Mouse (Mus musculus): ENCODE measurements around the gene Nln. TPM values are rescaled to one million over a fixed set of nuclear protein-coding genes. Genes with fewer than 3 reads are reported as not detected.

Gene Nln
- polyA plus RNA-seq, 1 experiment from 2014 or later, result 22.1 TPM

GRCm38 (mm10) chr13:103986660-103987059, 122.8 kb downstream of the Nln start:
- H3K4me3 ChIP-seq (ENCODE audit: low read length), result no peak overlapping the region
- H3K9ac ChIP-seq (ENCODE audit: low read length), result no peak overlapping the region
- peak overlapping the region; percentile 23 for H3K27ac ChIP-seq (ENCODE audit: low read length)
- no peaks in the 10 kb centered on the region for H3K27me3 ChIP-seq (ENCODE audit: control insufficient read depth, insufficient read depth, low read depth, low read length)
- peak; percentile 84 for ATAC-seq (ENCODE audit: low read depth)
- H3K9me3 ChIP-seq (ENCODE audit: control insufficient read depth, low read length), result peaks cover 10% of the 10 kb centered on the region; the same call in 1 of the 2 replicates
- WGBS, result 41% methylated on average over 4 of the region's 4 CpGs
- H3K4me2 ChIP-seq (ENCODE audit: low read depth, low read length), result no peak overlapping the region
- peaks cover 11% of the 10 kb centered on the region for H3K4me1 ChIP-seq (replicated peaks; ENCODE audit: control insufficient read depth, insufficient read depth, low read length)
- no peaks in the 10 kb centered on the region for H3K36me3 ChIP-seq (ENCODE audit: control insufficient read depth, insufficient read depth, low read length)

GRCm38 (mm10) chr13:103985510-103986278, 123.7 kb downstream of the Nln start:
- ATAC-seq (ENCODE audit: low read depth), result peak; percentile 91
- H3K4me1 ChIP-seq (replicated peaks; ENCODE audit: control insufficient read depth, insufficient read depth, low read length), result peaks cover 11% of the 10 kb centered on the region
- H3K9ac ChIP-seq (ENCODE audit: low read length), result peak overlapping the region; percentile 22; the same call in 1 of the 2 replicates
- WGBS, result 40% methylated on average over 20 of the region's 20 CpGs
- H3K4me2 ChIP-seq (ENCODE audit: low read depth, low read length), result peak overlapping the region; percentile 43
- no peaks in the 10 kb centered on the region for H3K27me3 ChIP-seq (ENCODE audit: control insufficient read depth, insufficient read depth, low read depth, low read length)
- no peak overlapping the region; the same call in 1 of the 2 replicates for H3K4me3 ChIP-seq (ENCODE audit: low read length)
- H3K9me3 ChIP-seq (ENCODE audit: control insufficient read depth, low read length), result peaks cover 10% of the 10 kb centered on the region; the same call in 1 of the 2 replicates
- peak overlapping the region; percentile 90 for H3K27ac ChIP-seq (ENCODE audit: low read length)
- H3K36me3 ChIP-seq (ENCODE audit: control insufficient read depth, insufficient read depth, low read length), result no peaks in the 10 kb centered on the region

GRCm38 (mm10) chr13:103982376-103982775, 127.0 kb downstream of the Nln start:
- WGBS, result 98% methylated on average over 3 of the region's 3 CpGs
- Histone ChIP-seq H3K4me2 (ENCODE audit: low read depth, low read length) (no peak overlapping the region), H3K27ac (ENCODE audit: low read length) (no peak overlapping the region), H3K27me3 (ENCODE audit: control insufficient read depth, insufficient read depth, low read depth, low read length) (no peaks in the 10 kb centered on the region), H3K4me3 (ENCODE audit: low read length) (no peak overlapping the region), H3K36me3 (ENCODE audit: control insufficient read depth, insufficient read depth, low read length) (no peaks in the 10 kb centered on the region), H3K9ac (ENCODE audit: low read length) (no peak overlapping the region), H3K9me3 (ENCODE audit: control insufficient read depth, low read length) (peaks cover 6% of the 10 kb centered on the region; the same call in 1 of the 2 replicates), H3K4me1 (replicated peaks; ENCODE audit: control insufficient read depth, insufficient read depth, low read length) (peaks cover 20% of the 10 kb centered on the region)
- no peak for ATAC-seq (ENCODE audit: low read depth)

- Histone ChIP-seq H3K27me3 (ENCODE audit: control insufficient read depth, insufficient read depth, low read depth, low read length) (no peaks in the 10 kb centered on the region), H3K9me3 (ENCODE audit: control insufficient read depth, low read length) (peaks cover 6% of the 10 kb centered on the region; the same call in 1 of the 2 replicates), H3K36me3 (ENCODE audit: control insufficient read depth, insufficient read depth, low read length) (no peaks in the 10 kb centered on the region), H3K27ac (ENCODE audit: low read length) (no peak overlapping the region), H3K4me3 (ENCODE audit: low read length) (no peak overlapping the region), H3K4me1 (replicated peaks; ENCODE audit: control insufficient read depth, insufficient read depth, low read length) (peaks cover 11% of the 10 kb centered on the region; the same call in 1 of the 2 replicates), H3K4me2 (ENCODE audit: low read depth, low read length) (no peak overlapping the region), H3K9ac (ENCODE audit: low read length) (no peak overlapping the region)
- WGBS, result 73% methylated on average over 5 of the region's 5 CpGs
- ATAC-seq (ENCODE audit: low read depth), result 0 out of 2 replicates have a peak, but pooled peaks have one; percentile 34
Observed at GRCm38 (mm10) chr13:103980414-103980813, 129.0 kb downstream of the Nln start.

GRCm38 (mm10) chr13:103978286-103978866, 131.0 kb downstream of the Nln start:
- WGBS, result 24% methylated on average over 5 of the region's 5 CpGs
- Histone ChIP-seq H3K36me3 (ENCODE audit: control insufficient read depth, insufficient read depth, low read length) (no peaks in the 10 kb centered on the region), H3K4me3 (ENCODE audit: low read length) (no peak overlapping the region), H3K4me2 (ENCODE audit: low read depth, low read length) (no peak overlapping the region), H3K9ac (ENCODE audit: low read length) (0 out of 2 replicates have a peak overlapping the region, but pooled peaks have one; percentile 14), H3K9me3 (ENCODE audit: control insufficient read depth, low read length) (peaks cover 4% of the 10 kb centered on the region; the same call in 1 of the 2 replicates), H3K4me1 (replicated peaks; ENCODE audit: control insufficient read depth, insufficient read depth, low read length) (peaks cover 15% of the 10 kb centered on the region; the same call in 1 of the 2 replicates), H3K27ac (ENCODE audit: low read length) (peak overlapping the region; percentile 68), H3K27me3 (ENCODE audit: control insufficient read depth, insufficient read depth, low read depth, low read length) (no peaks in the 10 kb centered on the region)
- ATAC-seq (ENCODE audit: low read depth), result peak; percentile 67

- Histone ChIP-seq H3K27ac (ENCODE audit: low read length) (peak overlapping the region; percentile 68), H3K4me1 (replicated peaks; ENCODE audit: control insufficient read depth, insufficient read depth, low read length) (peaks cover 15% of the 10 kb centered on the region; the same call in 1 of the 2 replicates), H3K9ac (ENCODE audit: low read length) (no peak overlapping the region), H3K4me2 (ENCODE audit: low read depth, low read length) (no peak overlapping the region), H3K27me3 (ENCODE audit: control insufficient read depth, insufficient read depth, low read depth, low read length) (no peaks in the 10 kb centered on the region), H3K9me3 (ENCODE audit: control insufficient read depth, low read length) (peaks cover 4% of the 10 kb centered on the region; the same call in 1 of the 2 replicates), H3K4me3 (ENCODE audit: low read length) (no peak overlapping the region), H3K36me3 (ENCODE audit: control insufficient read depth, insufficient read depth, low read length) (no peaks in the 10 kb centered on the region)
- 36% methylated on average over 6 of the region's 6 CpGs for WGBS
- peak; percentile 32; the same call in 1 of the 2 replicates for ATAC-seq (ENCODE audit: low read depth)
Observed at GRCm38 (mm10) chr13:103977844-103978243, 131.6 kb downstream of the Nln start.

- no peak for ATAC-seq (ENCODE audit: low read depth)
Observed at GRCm38 (mm10) chr13:103976181-103976724, 133.2 kb downstream of the Nln start.

GRCm38 (mm10) chr13:103975101-103975500, 134.3 kb downstream of the Nln start:
- no peak overlapping the region for H3K4me2 ChIP-seq (ENCODE audit: low read depth, low read length)
- peaks cover 15% of the 10 kb centered on the region; the same call in 1 of the 2 replicates for H3K4me1 ChIP-seq (replicated peaks; ENCODE audit: control insufficient read depth, insufficient read depth, low read length)
- WGBS, result 53% methylated on average over 10 of the region's 10 CpGs
- no peak overlapping the region for H3K9ac ChIP-seq (ENCODE audit: low read length)
- no peaks in the 10 kb centered on the region for H3K9me3 ChIP-seq (ENCODE audit: control insufficient read depth, low read length)
- ATAC-seq (ENCODE audit: low read depth), result peak; percentile 72
- no peak overlapping the region for H3K4me3 ChIP-seq (ENCODE audit: low read length)
- no peaks in the 10 kb centered on the region for H3K27me3 ChIP-seq (ENCODE audit: control insufficient read depth, insufficient read depth, low read depth, low read length)
- H3K36me3 ChIP-seq (ENCODE audit: control insufficient read depth, insufficient read depth, low read length), result no peaks in the 10 kb centered on the region
- H3K27ac ChIP-seq (ENCODE audit: low read length), result no peak overlapping the region

More at GRCm38 (mm10) chr13:103976181-103976724, 133.2 kb downstream of the Nln start:
- Histone ChIP-seq H3K9me3 (ENCODE audit: control insufficient read depth, low read length) (no peaks in the 10 kb centered on the region), H3K9ac (ENCODE audit: low read length) (no peak overlapping the region), H3K27me3 (ENCODE audit: control insufficient read depth, insufficient read depth, low read depth, low read length) (no peaks in the 10 kb centered on the region), H3K36me3 (ENCODE audit: control insufficient read depth, insufficient read depth, low read length) (no peaks in the 10 kb centered on the region), H3K4me1 (replicated peaks; ENCODE audit: control insufficient read depth, insufficient read depth, low read length) (peaks cover 15% of the 10 kb centered on the region; the same call in 1 of the 2 replicates), H3K27ac (ENCODE audit: low read length) (no peak overlapping the region), H3K4me3 (ENCODE audit: low read length) (no peak overlapping the region), H3K4me2 (ENCODE audit: low read depth, low read length) (no peak overlapping the region)
- WGBS, result 67% methylated on average over 4 of the region's 4 CpGs

GRCm38 (mm10) chr13:103973977-103974376, 135.4 kb downstream of the Nln start:
- H3K4me2 ChIP-seq (ENCODE audit: low read depth, low read length), result peak overlapping the region; percentile 22; the same call in 1 of the 2 replicates
- H3K9ac ChIP-seq (ENCODE audit: low read length), result no peak overlapping the region
- 18% methylated on average over 5 of the region's 5 CpGs for WGBS
- H3K9me3 ChIP-seq (ENCODE audit: control insufficient read depth, low read length), result no peaks in the 10 kb centered on the region
- H3K36me3 ChIP-seq (ENCODE audit: control insufficient read depth, insufficient read depth, low read length), result no peaks in the 10 kb centered on the region
- H3K27ac ChIP-seq (ENCODE audit: low read length), result no peak overlapping the region; the same call in 1 of the 2 replicates
- no peak overlapping the region for H3K4me3 ChIP-seq (ENCODE audit: low read length)
- H3K27me3 ChIP-seq (ENCODE audit: control insufficient read depth, insufficient read depth, low read depth, low read length), result no peaks in the 10 kb centered on the region
- ATAC-seq (ENCODE audit: low read depth), result peak; percentile 65
- peaks cover 15% of the 10 kb centered on the region; the same call in 1 of the 2 replicates for H3K4me1 ChIP-seq (replicated peaks; ENCODE audit: control insufficient read depth, insufficient read depth, low read length)

All from lung, embryonic 16.5 days (tissue).